Mouse (Mus musculus): ENCODE measurements around the gene Ceacam20.

DNA sequence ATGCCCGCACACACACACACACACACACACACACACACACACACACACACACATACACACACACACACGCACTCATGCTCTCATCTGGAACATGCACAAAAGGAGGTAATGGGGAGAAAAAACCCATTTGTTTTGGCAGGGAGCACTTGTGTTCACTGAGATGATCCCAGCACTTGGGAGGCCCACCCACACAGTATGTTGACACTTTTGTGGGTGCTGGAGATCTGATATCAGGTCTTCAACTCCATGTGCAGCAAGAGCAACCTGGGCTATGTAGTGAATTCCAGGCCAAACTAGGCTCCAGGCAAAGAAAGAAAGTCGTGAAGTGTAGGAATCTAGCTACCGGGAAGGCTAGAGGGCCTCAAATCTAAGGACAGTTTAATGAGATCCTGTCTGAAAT is 9.4 kb upstream of the Ceacam20 start:
- TF ChIP-seq CTCF (IDR thresholded peaks at IDR 0.05; ENCODE audit: low read depth) = no peak
- TF ChIP-seq EP300 (IDR thresholded peaks at IDR 0.05; ENCODE audit: low read depth) = no peak

All from heart, postnatal 0 days (tissue).